Mouse (Mus musculus) layer of hippocampus, adult 8-10 months (tissue): ENCODE results near the gene Alg14. TPM values are rescaled to one million over a fixed set of nuclear protein-coding genes. Genes with fewer than 3 reads are reported as not detected.
A peak's percentile ranks its signal among the peaks of the same experiment; 100 is the strongest.

ENCODE experiments used
- DNase-seq, 2 experiments: peaks; one replicate each; pipeline ENCODE4 v3.0.0; 2022; ENCODE audit warnings: low spot score in 2 of 2
- total RNA-seq, 4 experiments: library from RNA; stranded (reverse); gene quantifications; 2 replicates each; pipeline ENCODE4 v1.2.4; 2022

The Alg14 gene
- total RNA-seq, 4 experiments from 2014 or later: 11.3 to 14.0 (median 12.9) TPM

GRCm38 (mm10) chr3:121277557-121277956 is 14.0 kb upstream of the Alg14 start:
- no peak for DNase-seq

GRCm38 (mm10) chr3:121279679-121280078 is 11.9 kb upstream of the Alg14 start:
- no peak for DNase-seq

- DNase-seq: no peak
Observed at GRCm38 (mm10) chr3:121282998-121283397, 8.6 kb upstream of the Alg14 start, which contains the start of gene Tmem56. Tmem56 (minus strand) TSS chr3:121283098.

GRCm38 (mm10) chr3:121285219-121285618 is 6.4 kb upstream of the Alg14 start:
- no peak for DNase-seq

- no peak for DNase-seq
Observed at GRCm38 (mm10) chr3:121287151-121287550, 4.4 kb upstream of the Alg14 start.

- no peak for DNase-seq
Observed at GRCm38 (mm10) chr3:121290681-121291080, 892 bp upstream of the Alg14 start.

GRCm38 (mm10) chr3:121291225-121291559 is 381 bp upstream of the Alg14 start:
- DNase-seq: no peak

GRCm38 (mm10) chr3:121294200-121294599 is 2.6 kb downstream of the Alg14 start:
- DNase-seq: no peak

- no peak for DNase-seq
Observed at GRCm38 (mm10) chr3:121306641-121307040, 15.1 kb downstream of the Alg14 start.

GRCm38 (mm10) chr3:121307532-121308234 is 16.1 kb downstream of the Alg14 start:
- DNase-seq: peak; percentile 66 to 82

- DNase-seq: no peak
Observed at GRCm38 (mm10) chr3:121308935-121309334, 17.4 kb downstream of the Alg14 start.

GRCm38 (mm10) chr3:121309429-121309828 is 17.9 kb downstream of the Alg14 start:
- DNase-seq: no peak

- DNase-seq: no peak
Observed at GRCm38 (mm10) chr3:121309896-121310714, 18.5 kb downstream of the Alg14 start.

GRCm38 (mm10) chr3:121312426-121312825 is 20.9 kb downstream of the Alg14 start:
- no peak for DNase-seq

- DNase-seq: no peak
Observed at GRCm38 (mm10) chr3:121312979-121313378, 21.4 kb downstream of the Alg14 start.

- no peak for DNase-seq
Observed at GRCm38 (mm10) chr3:121314149-121314548, 22.6 kb downstream of the Alg14 start.

GRCm38 (mm10) chr3:121315498-121315897 is 23.9 kb downstream of the Alg14 start:
- DNase-seq: no peak

GRCm38 (mm10) chr3:121319906-121320305 is 28.3 kb downstream of the Alg14 start:
- DNase-seq: no peak

- DNase-seq: no peak
Observed at GRCm38 (mm10) chr3:121320896-121321295, 29.3 kb downstream of the Alg14 start.

- DNase-seq: no peak
Observed at GRCm38 (mm10) chr3:121323371-121323770, 31.8 kb downstream of the Alg14 start.

- DNase-seq: no peak
Observed at GRCm38 (mm10) chr3:121327406-121327805, 35.8 kb downstream of the Alg14 start.

GRCm38 (mm10) chr3:121329647-121330046 is 38.1 kb downstream of the Alg14 start:
- DNase-seq: no peak

GRCm38 (mm10) chr3:121330244-121330646 is 38.7 kb downstream of the Alg14 start:
- DNase-seq: no peak
